Mouse (Mus musculus) neutrophil, adult 65 days (primary cell): ENCODE results near the gene Gm11034. TPM values are rescaled to one million over a fixed set of nuclear protein-coding genes. Genes with fewer than 3 reads are reported as not detected.

Experiments
- total RNA-seq: library from RNA; stranded (reverse); gene quantifications from 2 replicates; pipeline ENCODE4 v1.2.4, GENCODE M21; 2023

Gm11034 gene
- total RNA-seq: not detected in 2 replicates

DNA sequence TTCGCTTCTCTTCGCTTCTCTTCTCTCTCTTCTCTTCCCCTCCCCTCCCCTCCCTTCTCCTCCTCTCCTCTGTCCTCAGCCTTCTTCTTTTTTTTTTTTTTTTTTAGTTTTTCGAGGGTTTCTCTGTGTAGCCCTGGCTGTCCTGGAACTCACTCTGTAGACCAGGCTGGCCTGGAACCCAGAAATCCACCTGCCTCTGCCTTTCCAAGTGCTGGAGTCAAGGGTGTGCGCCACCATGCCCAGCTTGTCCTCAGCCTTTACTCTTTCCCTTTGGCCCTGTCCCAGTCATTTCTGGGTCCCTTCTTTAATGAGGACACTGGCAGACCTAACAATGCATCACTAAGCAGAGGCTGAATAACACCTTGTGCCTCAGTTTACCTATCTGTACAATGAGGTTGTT is at the start of gene Gm11034:
Gene Gm11034 (minus strand): TSS at position 101 of the 400 bp plus-strand sequence.

DNA sequence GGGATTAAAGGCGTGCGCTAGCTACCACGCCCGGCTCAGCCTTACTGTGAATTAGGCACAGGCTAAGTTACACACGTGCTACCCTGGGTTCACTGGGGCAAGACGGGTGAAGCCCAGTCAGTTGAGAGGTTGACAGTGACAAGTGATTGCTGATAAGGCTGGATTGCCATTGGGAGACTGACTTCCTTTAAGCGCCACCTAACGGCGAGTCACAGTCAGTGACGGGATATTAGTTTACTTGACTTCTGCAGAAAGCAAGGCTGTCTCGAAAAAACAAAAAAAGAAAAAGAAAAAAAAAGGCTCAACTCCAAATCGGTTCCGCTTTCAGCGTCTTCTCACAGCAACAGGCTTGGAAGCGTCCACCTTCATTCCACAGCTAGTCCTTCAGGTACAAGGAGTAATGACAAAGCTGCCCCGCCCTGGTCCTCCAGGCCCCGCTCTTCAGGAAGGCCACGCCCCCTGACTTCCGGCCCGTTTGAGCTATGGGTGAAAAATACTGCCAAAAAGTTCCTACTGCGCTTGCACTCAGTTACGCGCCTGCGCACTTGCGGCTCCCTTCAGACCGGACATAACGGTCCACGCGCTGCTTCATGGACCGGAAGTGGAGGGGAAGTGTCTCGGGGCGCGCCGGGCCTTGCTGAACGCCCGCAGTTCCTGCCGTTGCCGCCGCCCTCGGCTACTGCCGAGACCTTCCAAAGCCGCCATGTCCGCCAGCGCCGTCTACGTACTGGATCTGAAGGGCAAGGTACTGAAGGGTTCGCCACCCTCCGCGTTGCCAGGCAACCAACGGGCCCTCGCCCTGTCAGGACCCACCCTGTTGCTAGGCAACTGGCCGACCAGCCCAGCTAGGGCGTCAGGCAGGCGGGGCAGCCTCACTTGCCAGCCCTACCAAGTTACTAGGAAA is 26.3 kb upstream of the Gm11034 start, which contains the start of gene Ap1m1:
Gene Ap1m1 (plus strand): TSS at position 520 of the 904 bp plus-strand sequence.

DNA sequence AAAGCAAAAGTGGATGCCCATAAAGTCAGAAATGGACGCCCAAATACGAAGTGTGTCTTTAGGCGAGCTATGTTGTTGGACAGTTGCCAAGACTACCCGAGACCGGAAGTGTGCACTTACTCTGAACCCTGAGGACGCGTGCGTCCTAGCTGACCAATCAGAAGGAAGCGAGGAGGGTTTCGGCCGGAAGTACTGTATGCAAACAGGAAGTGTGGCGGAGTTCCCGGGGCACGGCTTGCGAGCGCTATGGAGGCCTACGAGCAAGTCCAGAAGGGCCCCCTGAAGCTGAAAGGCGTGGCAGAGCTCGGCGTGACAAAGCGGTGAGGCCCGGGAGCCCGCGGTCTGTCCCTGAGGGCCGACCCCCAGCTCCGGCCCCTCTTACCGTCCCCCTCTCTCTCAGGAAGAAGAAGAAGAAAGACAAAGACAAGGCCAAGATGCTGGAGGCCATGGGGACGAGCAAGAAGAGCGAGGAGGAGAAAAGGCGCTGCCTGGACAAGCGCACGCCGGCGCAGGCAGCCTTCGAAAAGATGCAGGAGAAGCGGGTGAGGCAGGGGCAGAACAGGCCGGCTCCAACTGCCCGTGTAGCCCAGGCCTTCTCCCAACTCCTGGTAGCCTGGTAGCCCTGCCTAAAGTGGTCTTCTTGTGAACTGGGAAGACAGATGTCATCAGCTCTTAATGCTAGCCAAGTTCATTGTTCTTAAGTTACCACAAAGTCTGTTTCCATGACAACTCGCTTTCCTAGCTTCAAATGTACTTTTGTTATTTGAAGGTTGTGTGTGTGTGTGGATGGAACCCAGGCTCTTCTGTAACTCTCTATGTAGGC is 6.3 kb upstream of the Gm11034 start, which contains the start of gene Fam32a:
Gene Fam32a (plus strand): TSS at position 190 of the 823 bp plus-strand sequence.

DNA sequence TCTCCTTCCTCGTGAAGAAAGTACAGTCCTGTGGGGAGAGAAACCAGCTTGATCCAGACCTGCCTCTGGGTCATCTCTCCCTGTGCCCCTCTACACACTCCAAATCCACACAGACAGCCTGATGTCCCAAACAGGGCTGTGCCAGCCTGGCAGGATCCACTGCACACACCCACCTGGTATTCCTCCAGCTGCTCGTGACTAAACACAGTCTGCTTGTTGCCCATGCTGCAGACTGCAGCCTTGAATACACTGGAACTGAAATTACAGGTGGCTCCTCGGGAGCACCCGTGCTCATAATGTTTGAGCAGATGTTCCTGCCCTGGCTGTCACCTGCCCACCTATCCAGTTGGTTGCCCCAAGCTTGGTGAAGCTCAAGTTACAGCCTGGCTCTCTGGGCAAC is 685 bp downstream of the Gm11034 start, which contains the start of gene Cib3:
Gene Cib3 (minus strand): TSS at position 87 of the 400 bp plus-strand sequence.

DNA sequence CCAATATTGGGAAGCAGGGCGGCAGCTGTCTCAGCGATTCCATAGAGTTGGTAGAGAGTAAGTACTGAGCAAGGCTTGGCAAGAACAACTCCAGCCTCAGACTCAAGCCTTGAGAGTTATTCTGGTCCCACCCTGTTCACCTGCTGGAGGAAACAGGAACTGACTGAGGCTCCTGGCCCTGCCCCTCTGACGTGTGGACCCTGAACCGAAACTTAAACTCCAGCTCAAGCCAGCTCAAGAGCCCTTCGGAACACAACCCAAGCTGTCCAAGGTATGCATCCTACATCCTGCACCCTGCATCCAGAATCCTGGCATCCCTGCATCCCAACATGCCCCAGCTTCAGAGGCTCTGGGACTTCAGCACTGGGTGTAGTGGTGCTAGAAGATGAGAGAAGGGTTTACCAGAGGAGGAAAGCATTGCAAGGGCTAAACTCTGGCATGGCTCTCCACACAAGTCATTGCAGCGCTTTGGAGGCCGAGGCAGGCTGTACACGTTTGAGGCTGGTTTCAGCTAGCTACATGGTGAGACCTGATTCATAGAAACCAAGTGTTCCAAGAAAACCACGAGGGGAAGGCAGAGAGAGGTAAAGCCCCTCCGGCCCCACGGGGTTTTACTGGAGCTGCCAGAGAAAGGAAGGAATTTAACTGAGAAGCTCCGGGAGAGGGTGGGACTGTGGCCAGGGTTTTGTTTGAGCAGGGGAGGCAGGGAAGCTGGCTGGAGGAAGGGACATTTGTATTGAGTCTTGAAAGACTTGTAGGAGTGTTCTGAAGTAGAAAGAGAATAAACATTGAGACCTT is 23.8 kb downstream of the Gm11034 start, which contains the start of gene Hsh2d:
Gene Hsh2d (plus strand): TSS at position 222 of the 798 bp plus-strand sequence.

Other genes starting within 250 kb of the Gm11034 start
- gene Cyp4f18, start 204.0 kb downstream of the Gm11034 start, total RNA-seq: 288 and 392 TPM in 2 replicates
- gene Olfr372, start 172.4 kb downstream of the Gm11034 start, total RNA-seq: 0.50 and 0.98 TPM in 2 replicates
- gene Olfr373, start 130.5 kb downstream of the Gm11034 start, total RNA-seq: 0.68 and 1.6 TPM in 2 replicates
- 0.27 and 1.1 TPM in 2 replicates for gene Olfr374, start 106.6 kb downstream of the Gm11034 start, total RNA-seq
- 188 and 212 TPM in 2 replicates for gene Tpm4, start 78.7 kb downstream of the Gm11034 start, total RNA-seq
- 131 and 140 TPM in 2 replicates for gene Rab8a, start 52.4 kb downstream of the Gm11034 start, total RNA-seq
- gene Hsh2d, start 24.0 kb downstream of the Gm11034 start, total RNA-seq: 12.8 and 17.4 TPM in 2 replicates
- gene Cib3, start 799 bp downstream of the Gm11034 start, total RNA-seq: 0.88 and 1.3 TPM in 2 replicates
- gene Fam32a, start 6.1 kb upstream of the Gm11034 start, total RNA-seq: 102 and 118 TPM in 2 replicates
- 156 and 168 TPM in 2 replicates for gene Ap1m1, start 26.4 kb upstream of the Gm11034 start, total RNA-seq
- gene Gm10282, start 91.6 kb upstream of the Gm11034 start, total RNA-seq: 63.1 and 91.0 TPM in 2 replicates
- 2,209 and 2,764 TPM in 2 replicates for gene Klf2, start 105.4 kb upstream of the Gm11034 start, total RNA-seq
- 46.0 and 60.4 TPM in 2 replicates for gene Eps15l1, start 207.8 kb upstream of the Gm11034 start, total RNA-seq
- not detected in 2 replicates for gene Calr3, start 230.2 kb upstream of the Gm11034 start, total RNA-seq
- 0.79 and 1.6 TPM in 2 replicates for gene 1700030K09Rik, start 230.2 kb upstream of the Gm11034 start, total RNA-seq